ENCODE assay signal across 8 mouse cellular contexts in the genomic region with DNA sequence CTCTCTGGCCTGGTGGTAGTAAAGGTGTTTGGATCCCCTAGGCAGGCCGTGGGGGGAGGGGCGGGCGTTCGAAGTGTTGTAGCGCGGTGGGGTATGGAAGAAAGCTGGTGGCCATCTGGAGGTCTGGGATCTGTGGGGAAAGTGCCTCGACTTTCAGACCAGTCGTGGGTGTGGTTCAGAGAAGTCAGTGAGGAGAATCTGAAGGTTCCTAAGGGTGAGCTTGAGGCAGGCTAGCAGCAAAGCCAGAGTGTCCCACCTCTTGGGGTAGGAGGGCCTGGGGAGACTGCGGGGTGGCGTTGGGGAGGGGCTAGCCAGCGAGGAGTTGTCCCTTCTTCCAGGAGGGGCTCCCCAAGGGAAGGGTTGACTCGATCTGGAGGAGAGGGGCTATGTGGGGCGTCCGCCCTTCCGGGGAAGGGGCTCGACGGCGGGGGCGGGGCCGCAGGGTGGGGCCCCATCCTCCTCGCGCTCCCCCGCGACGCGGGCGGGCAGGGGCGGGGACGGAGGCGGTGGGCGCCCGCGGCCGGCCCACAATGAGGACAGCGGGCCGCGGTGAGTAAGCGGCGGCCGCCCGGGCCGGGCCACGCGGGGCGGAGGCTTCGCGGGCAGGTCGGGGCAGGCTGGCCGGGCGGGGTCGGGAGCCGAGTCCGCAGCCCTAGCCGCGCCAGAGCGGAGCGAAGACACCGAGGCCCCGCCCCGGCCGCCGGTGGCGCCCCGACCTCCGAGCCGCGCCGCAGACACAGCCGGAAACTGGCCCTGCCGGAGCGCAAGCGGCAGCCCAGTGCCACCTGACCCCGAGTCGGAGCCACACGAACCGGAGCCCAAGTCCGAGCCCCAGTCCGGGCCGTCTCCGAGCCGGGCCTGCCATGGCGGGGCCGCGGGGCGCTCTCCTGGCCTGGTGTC. TPM values are rescaled to one million over a fixed set of nuclear protein-coding genes. Genes with fewer than 3 reads are reported as not detected.
DNase-seq lines count a peak whose midpoint lies in the region; ATAC-seq and TF ChIP-seq lines count a peak whose summit lies in the region.

A gene (plus strand): TSS at position 478 of the 900 bp plus-strand sequence.

- TF ChIP-seq EP300 in lung, postnatal 0 days (IDR thresholded peaks at IDR 0.05) = no peak

- H3K4me2 ChIP-seq in forebrain, postnatal 0 days (ENCODE audit: low read depth) = peak within 1 kb of the TSS; percentile 98
- peak within 1 kb of the TSS; percentile 97 for H3K4me2 ChIP-seq in lung, postnatal 0 days (replicated peaks; ENCODE audit: low read depth, low read length)

- WGBS in forebrain, postnatal 0 days = under 1% methylated on average over 81 of the region's 85 CpGs
- WGBS in lung, postnatal 0 days = under 1% methylated on average over 64 of the region's 85 CpGs

- peak within 1 kb of the TSS; percentile 69 for H3K27ac ChIP-seq in forebrain, postnatal 0 days (ENCODE audit: low read depth, low read length)
- H3K27ac ChIP-seq in lung, postnatal 0 days (ENCODE audit: low read length) = peak within 1 kb of the TSS; percentile 91

- H3K9me3 ChIP-seq in G1E (replicated peaks) = no peaks in the 10 kb centered on the region
- H3K9me3 ChIP-seq in forebrain, postnatal 0 days (ENCODE audit: low read length) = no peaks in the 10 kb centered on the region
- no peaks in the 10 kb centered on the region for H3K9me3 ChIP-seq in lung, postnatal 0 days (ENCODE audit: low read length)

- TF ChIP-seq CTCF in G1E (IDR thresholded peaks at IDR 0.05; ENCODE audit: low read depth, low read length) = no peak
- no peak for TF ChIP-seq CTCF in forebrain, postnatal 0 days (IDR thresholded peaks at IDR 0.05; ENCODE audit: low read depth)
- no peak for TF ChIP-seq CTCF in lung, postnatal 0 days (IDR thresholded peaks at IDR 0.05)

- H3K36me3 ChIP-seq in G1E (replicated peaks) = peaks cover 16% of the 10 kb centered on the region
- H3K36me3 ChIP-seq in forebrain, postnatal 0 days (ENCODE audit: insufficient read depth) = no peaks in the 10 kb centered on the region
- no peaks in the 10 kb centered on the region for H3K36me3 ChIP-seq in lung, postnatal 0 days (ENCODE audit: insufficient read depth, low read length)

- ATAC-seq in G1E (ENCODE audit: extremely low read depth, insufficient number of reproducible peaks, low FRiP score, poor library complexity, severe bottlenecking) = peak; percentile 4; the same call in 1 of the 2 replicates
- ATAC-seq in forebrain, postnatal 0 days = peak; percentile 70
- peak; percentile 20 to 41; a peak in 2 of 4 replicates for ATAC-seq in hematopoietic stem cell, adult 5-6 weeks (replicated peaks in 1 of 2; ENCODE audit: insufficient read depth in 1 of 2, low FRiP score in 2 of 2, low TSS enrichment in 1 of 2, low read depth in 1 of 2, poor library complexity in 2 of 2, severe bottlenecking in 2 of 2)
- ATAC-seq in lung, postnatal 0 days = peak; percentile 90

- H3K9ac ChIP-seq in forebrain, postnatal 0 days = peak within 1 kb of the TSS; percentile 91
- peak within 1 kb of the TSS; percentile 82 for H3K9ac ChIP-seq in lung, postnatal 0 days (replicated peaks; ENCODE audit: low read depth)

- H3K4me1 ChIP-seq in G1E (ENCODE audit: insufficient read depth, low read depth, low read length) = peaks cover 36% of the 10 kb centered on the region
- H3K4me1 ChIP-seq in forebrain, postnatal 0 days (ENCODE audit: insufficient read depth) = peaks cover 22% of the 10 kb centered on the region; the same call in 1 of the 2 replicates
- H3K4me1 ChIP-seq in lung, postnatal 0 days (ENCODE audit: insufficient read depth, low read depth, low read length) = peaks cover 23% of the 10 kb centered on the region; the same call in 1 of the 2 replicates

- DNase-seq in G1E (ENCODE audit: low spot score) = peak; percentile 77
- peak; percentile 75 for DNase-seq in cerebellum, adult 11 months
- peak; percentile 38 for DNase-seq in forebrain, postnatal 0 days
- DNase-seq in layer of hippocampus, adult 8-10 months (ENCODE audit: low spot score in 2 of 2) = no peak
- peak; percentile 84 for DNase-seq in lung, postnatal 0 days (ENCODE audit: low spot score)
- peak; percentile 78 for DNase-seq in ovary, postnatal 36 days (ENCODE audit: low spot score)
- DNase-seq in urinary bladder, adult 2 months (ENCODE audit: low spot score) = peak; percentile 90

- H3K4me3 ChIP-seq in G1E (ENCODE audit: low read depth, low read length) = peak within 1 kb of the TSS; percentile 80
- H3K4me3 ChIP-seq in forebrain, postnatal 0 days (ENCODE audit: low read depth, low read length) = peak within 1 kb of the TSS; percentile 86
- peak within 1 kb of the TSS; percentile 84 for H3K4me3 ChIP-seq in lung, postnatal 0 days (ENCODE audit: low read depth, low read length)

- H3K27me3 ChIP-seq in G1E (ENCODE audit: insufficient read depth, low read length) = peaks cover 45% of the 10 kb centered on the region
- no peaks in the 10 kb centered on the region for H3K27me3 ChIP-seq in forebrain, postnatal 0 days (ENCODE audit: insufficient read depth, low read length)
- H3K27me3 ChIP-seq in lung, postnatal 0 days (replicated peaks; ENCODE audit: insufficient read depth, low read length) = no peaks in the 10 kb centered on the region

RNA-seq across cellular contexts. Expression of the gene that starts here (rescaled TPM):
- total RNA-seq in G1E (2014; fragmentation: Nextera tagmentation) (10.4 and 11.5 TPM in 2 replicates), G1E (2017) (3.7 and 4.5 TPM in 2 replicates)
- polyA plus RNA-seq in G1E (2012) = 19.9 and 20.5 TPM in 2 replicates
- total RNA-seq in forebrain, postnatal 0 days (2014; rRNA removed) = 23.8 and 29.1 TPM in 2 replicates
- polyA plus RNA-seq in forebrain, postnatal 0 days (2015; fragmentation: Nextera tagmentation; extraction: Ambion mirVana) = 7.2 and 8.0 TPM in 2 replicates
- total RNA-seq in hematopoietic stem cell, adult 5-6 weeks (2017) = 3.4 and 6.7 TPM in 2 replicates
- 10 to 100 TPM; 36.0 to 40.9 (median 38.3) TPM for total RNA-seq in layer of hippocampus, adult 8-10 months (2022)
- polyA plus RNA-seq in lung, postnatal 0 days (2015; fragmentation: Nextera tagmentation; extraction: Ambion mirVana) = 8.4 and 9.1 TPM in 2 replicates
- polyA plus RNA-seq in urinary bladder, adult 2 months (2012; rRNA removed) = 63.5 and 79.4 TPM in 2 replicates

Comparison
In these comparisons a context has a peak if more than half of its experiments do, and no peak if none do; other contexts are left out.
1. ATAC-seq: peak in every context shown above with its lines; median percentile 90 in lung, postnatal 0 days; 70 in forebrain, postnatal 0 days; 30 in hematopoietic stem cell, adult 5-6 weeks; 4 in G1E.
2. DNase-seq: peak in G1E (single experiment), cerebellum, adult 11 months (single experiment), forebrain, postnatal 0 days (single experiment), lung, postnatal 0 days (single experiment), ovary, postnatal 36 days (single experiment) and urinary bladder, adult 2 months (single experiment); none in layer of hippocampus, adult 8-10 months (0 of 2).
3. Peak in every context shown above with its lines, with median percentiles within 50 percentile points of each other: H3K4me3 ChIP-seq.